Mouse (Mus musculus) liver, embryonic 11.5 days (tissue): ENCODE data around the gene Ap4s1. TPM values are rescaled to one million over a fixed set of nuclear protein-coding genes. Genes with fewer than 3 reads are reported as not detected.
A peak's percentile ranks its signal among the peaks of the same experiment; 100 is the strongest.

Source experiments
- ATAC-seq: fragments of 200-750 bp; cut with Nextera tagmentation; replicated peaks from 2 replicates; pipeline ENCODE4 v1.8.0; 2017; ENCODE audit warnings: moderate number of reproducible peaks, mild to moderate bottlenecking, moderate TSS enrichment, moderate library complexity; ENCODE audit not compliant: low FRiP score
- DNase-seq: peaks from one replicate; pipeline ENCODE4 v3.0.0-alpha.2; 2017; ENCODE audit warnings: low spot score
- H3K27ac ChIP-seq: fragments of 300-500 bp; sonication (generic); 2 replicates; pipeline ENCODE4 v1.5.1; 2014; ENCODE audit warnings: mild to moderate bottlenecking, low read depth, low read length, control low read depth
- H3K27me3 ChIP-seq: fragments of 300-500 bp; sonication (generic); replicated peaks from 2 replicates; pipeline ENCODE4 v1.6.1; 2014; ENCODE audit warnings: low read length, mixed read lengths; ENCODE audit not compliant: control insufficient read depth, insufficient read depth
- H3K36me3 ChIP-seq: fragments of 300-500 bp; sonication (generic); 2 replicates; pipeline ENCODE4 v1.6.1; 2014; ENCODE audit warnings: mild to moderate bottlenecking, low read length, moderate library complexity, mixed read lengths; ENCODE audit not compliant: control insufficient read depth, insufficient read depth
- H3K4me1 ChIP-seq: fragments of 300-500 bp; sonication (generic); replicated peaks from 2 replicates; pipeline ENCODE4 v1.6.1; 2014; ENCODE audit warnings: low read length, mixed read lengths; ENCODE audit not compliant: control insufficient read depth, insufficient read depth
- H3K4me2 ChIP-seq: fragments of 300-500 bp; sonication (generic); 2 replicates; pipeline ENCODE4 v1.6.1; 2014; ENCODE audit warnings: mild to moderate bottlenecking, control low read depth, moderate library complexity
- H3K4me3 ChIP-seq: fragments of 300-500 bp; sonication (generic); 2 replicates; pipeline ENCODE4 v1.5.1; 2014; ENCODE audit warnings: low read depth, low read length, control low read depth
- H3K9ac ChIP-seq: fragments of 300-500 bp; sonication (generic); 2 replicates; pipeline ENCODE4 v1.6.1; 2014; ENCODE audit warnings: low read depth, low read length, control low read depth
- H3K9me3 ChIP-seq: fragments of 300-500 bp; sonication (generic); 2 replicates; pipeline ENCODE4 v1.6.1; 2016; ENCODE audit warnings: low read length, inconsistent platforms, mixed read lengths; ENCODE audit not compliant: control insufficient read depth
- WGBS: fragments of 180-500 bp; shearing (Covaris S2); extraction: QIAGEN DNeasy Blood & Tissue Kit; methylation state at CpG from one replicate; pipeline ENCODE4 v1.1.7; 2014; 5-methylcytosine and 5-hydroxymethylcytosine counted together
- polyA plus RNA-seq: library from polyadenylated mRNA; unstranded; fragments of >200 nt; fragmentation: Nextera tagmentation; extraction: Ambion mirVana; gene quantifications from 2 replicates; pipeline ENCODE4 v1.2.1, GENCODE M21; 2014

Gene Ap4s1
- polyA plus RNA-seq, 1 experiment from 2014 or later, result 26.5 TPM

GRCm38 (mm10) chr12:51696157-51696556, 5.3 kb downstream of the Ap4s1 start:
- DNase-seq (no peak), ATAC-seq (no peak)
- peaks cover 22% of the 10 kb centered on the region for H3K4me1 ChIP-seq
- WGBS, result 88% methylated on average over 2 of the region's 2 CpGs
- H3K36me3 ChIP-seq, result no peaks in the 10 kb centered on the region
- no peaks in the 10 kb centered on the region for H3K27me3 ChIP-seq
- H3K9me3 ChIP-seq, result no peaks in the 10 kb centered on the region
- no peak overlapping the region for H3K9ac ChIP-seq
- no peak overlapping the region for H3K4me2 ChIP-seq
- H3K27ac ChIP-seq, result no peak overlapping the region
- no peak overlapping the region for H3K4me3 ChIP-seq

GRCm38 (mm10) chr12:51699623-51700393, 9.0 kb downstream of the Ap4s1 start:
- Histone ChIP-seq H3K4me1 (peaks cover 14% of the 10 kb centered on the region), H3K9ac (no peak overlapping the region), H3K27ac (peak overlapping the region; percentile 78; the same call in 1 of the 2 replicates), H3K36me3 (no peaks in the 10 kb centered on the region), H3K9me3 (peaks cover 3% of the 10 kb centered on the region; the same call in 1 of the 2 replicates), H3K4me2 (peak overlapping the region; percentile 37), H3K27me3 (no peaks in the 10 kb centered on the region), H3K4me3 (no peak overlapping the region)
- DNase-seq (no peak), ATAC-seq (peak; percentile 99)
- 38% methylated on average over 8 of the region's 8 CpGs for WGBS

GRCm38 (mm10) chr12:51701723-51702122, 10.9 kb downstream of the Ap4s1 start:
- no peak for ATAC-seq
- no peak overlapping the region for H3K27ac ChIP-seq
- no peaks in the 10 kb centered on the region for H3K27me3 ChIP-seq
- no peak overlapping the region for H3K4me3 ChIP-seq
- H3K9ac ChIP-seq, result no peak overlapping the region
- no peaks in the 10 kb centered on the region for H3K36me3 ChIP-seq
- peaks cover 3% of the 10 kb centered on the region; the same call in 1 of the 2 replicates for H3K9me3 ChIP-seq
- DNase-seq, result no peak
- H3K4me2 ChIP-seq, result no peak overlapping the region
- peaks cover 9% of the 10 kb centered on the region for H3K4me1 ChIP-seq

- WGBS, result 60% methylated on average over 1 of the region's 1 CpGs
- no peak for DNase-seq
- H3K4me3 ChIP-seq, result no peak overlapping the region
- peaks cover 3% of the 10 kb centered on the region; the same call in 1 of the 2 replicates for H3K9me3 ChIP-seq
- no peak overlapping the region for H3K4me2 ChIP-seq
- no peak for ATAC-seq
- no peaks in the 10 kb centered on the region for H3K36me3 ChIP-seq
- peaks cover 9% of the 10 kb centered on the region for H3K4me1 ChIP-seq
- H3K9ac ChIP-seq, result no peak overlapping the region
- H3K27ac ChIP-seq, result no peak overlapping the region
- H3K27me3 ChIP-seq, result no peaks in the 10 kb centered on the region
Observed at GRCm38 (mm10) chr12:51703859-51704258, 13.0 kb downstream of the Ap4s1 start.

GRCm38 (mm10) chr12:51704572-51704971, 13.7 kb downstream of the Ap4s1 start:
- Histone ChIP-seq H3K9ac (no peak overlapping the region), H3K9me3 (peaks cover 3% of the 10 kb centered on the region; the same call in 1 of the 2 replicates), H3K4me2 (no peak overlapping the region), H3K27ac (no peak overlapping the region), H3K27me3 (no peaks in the 10 kb centered on the region), H3K4me3 (no peak overlapping the region), H3K36me3 (no peaks in the 10 kb centered on the region), H3K4me1 (peaks cover 12% of the 10 kb centered on the region)
- 71% methylated on average over 7 of the region's 7 CpGs for WGBS
- ATAC-seq (no peak), DNase-seq (no peak)

GRCm38 (mm10) chr12:51705778-51706177, 14.9 kb downstream of the Ap4s1 start:
- Histone ChIP-seq H3K4me3 (no peak overlapping the region), H3K9ac (no peak overlapping the region), H3K27ac (no peak overlapping the region), H3K4me1 (peaks cover 10% of the 10 kb centered on the region; the same call in 1 of the 2 replicates), H3K9me3 (peaks cover 3% of the 10 kb centered on the region; the same call in 1 of the 2 replicates), H3K4me2 (no peak overlapping the region), H3K27me3 (no peaks in the 10 kb centered on the region), H3K36me3 (no peaks in the 10 kb centered on the region)
- WGBS, result 62% methylated on average over 12 of the region's 12 CpGs
- ATAC-seq (no peak), DNase-seq (no peak)

GRCm38 (mm10) chr12:51706673-51707235, 15.9 kb downstream of the Ap4s1 start:
- WGBS, result 86% methylated on average over 5 of the region's 5 CpGs
- H3K27ac ChIP-seq, result no peak overlapping the region
- no peaks in the 10 kb centered on the region for H3K36me3 ChIP-seq
- no peaks in the 10 kb centered on the region for H3K27me3 ChIP-seq
- H3K9me3 ChIP-seq, result peaks cover 3% of the 10 kb centered on the region; the same call in 1 of the 2 replicates
- no peak overlapping the region for H3K9ac ChIP-seq
- H3K4me1 ChIP-seq, result peaks cover 10% of the 10 kb centered on the region; the same call in 1 of the 2 replicates
- ATAC-seq (no peak), DNase-seq (no peak)
- no peak overlapping the region for H3K4me3 ChIP-seq
- no peak overlapping the region for H3K4me2 ChIP-seq

GRCm38 (mm10) chr12:51708941-51709686, 18.3 kb downstream of the Ap4s1 start:
- Histone ChIP-seq H3K27ac (no peak overlapping the region), H3K9ac (no peak overlapping the region), H3K36me3 (no peaks in the 10 kb centered on the region; the same call in 1 of the 2 replicates), H3K9me3 (no peaks in the 10 kb centered on the region), H3K27me3 (no peaks in the 10 kb centered on the region), H3K4me2 (no peak overlapping the region), H3K4me1 (peaks cover 7% of the 10 kb centered on the region; the same call in 1 of the 2 replicates), H3K4me3 (no peak overlapping the region)
- DNase-seq (no peak), ATAC-seq (no peak)
- WGBS, result 70% methylated on average over 14 of the region's 14 CpGs
